14 mouse cellular contexts compared by ENCODE assay signal in the genomic region with DNA sequence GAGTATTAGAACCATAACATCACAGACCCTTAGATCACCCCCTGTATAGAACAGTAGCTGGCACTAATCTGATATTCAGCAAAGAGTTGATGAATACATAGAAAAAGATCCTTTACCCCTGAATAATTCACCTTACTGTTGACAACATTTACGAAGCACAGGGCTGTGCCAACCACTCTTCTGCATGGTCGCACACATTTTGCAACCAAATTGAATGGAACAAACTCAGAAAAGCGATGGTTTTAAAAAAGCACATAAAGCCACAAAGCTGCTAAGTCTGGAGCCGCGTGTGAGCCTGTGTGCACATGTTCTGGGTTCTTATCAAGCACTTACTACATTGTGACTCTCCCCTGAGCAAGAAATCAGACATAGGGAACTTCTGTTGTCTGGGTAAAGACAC.
DNase-seq lines count a peak whose midpoint lies in the region; ATAC-seq and TF ChIP-seq lines count a peak whose summit lies in the region.
"Had no signal": no experiment of that assay in that cellular context is flagged by ENCODE, and none has a peak within 500 bp of the region (broad histone marks: within the 10 kb centered on the region; RNA-seq: fewer than 3 reads in every experiment).

No protein-coding gene starts in this region.

- WGBS in heart, embryonic 11.5 days (ENCODE audit: insufficient replicate concordance), result 80% methylated on average over 5 of the region's 5 CpGs
- 62% methylated on average over 5 of the region's 5 CpGs for WGBS in liver, postnatal 0 days (ENCODE audit: insufficient replicate concordance)

- intact Hi-C loops in left cerebral cortex, postnatal 25 days (cut with DNase I), result no loop called here

- 0 out of 2 replicates have a peak, but pooled peaks cover 5% of the 10 kb centered on the region for H3K4me1 ChIP-seq in heart, embryonic 11.5 days (ENCODE audit: control insufficient read depth, insufficient read depth, low read length)
- H3K4me1 ChIP-seq in liver, postnatal 0 days (ENCODE audit: insufficient read depth), result no peaks in the 10 kb centered on the region

- no peak overlapping the region for H3K27ac ChIP-seq in heart, embryonic 11.5 days (ENCODE audit: low read depth, low read length)
- H3K27ac ChIP-seq in liver, postnatal 0 days (ENCODE audit: low read depth), result no peak overlapping the region
- H3K27ac ChIP-seq: heart, embryonic 15.5 days; left cerebral cortex, adult 2 months; neural tube, embryonic 12.5 days had no signal

- no peaks in the 10 kb centered on the region for H3K36me3 ChIP-seq in heart, embryonic 11.5 days (ENCODE audit: control insufficient read depth, insufficient read depth, low read length)
- no peaks in the 10 kb centered on the region for H3K36me3 ChIP-seq in liver, postnatal 0 days (replicated peaks; ENCODE audit: insufficient read depth, low read length)
- H3K36me3 ChIP-seq: G1E; heart, embryonic 15.5 days; neural tube, embryonic 12.5 days had no signal

- H3K4me2 ChIP-seq in heart, embryonic 11.5 days, result no peak overlapping the region
- H3K4me2 ChIP-seq in liver, postnatal 0 days (ENCODE audit: low read depth, low read length), result no peak overlapping the region
- H3K4me2 ChIP-seq: heart, embryonic 15.5 days; neural tube, embryonic 12.5 days had no signal

- no peaks in the 10 kb centered on the region for H3K27me3 ChIP-seq in heart, embryonic 11.5 days (ENCODE audit: control insufficient read depth, insufficient read depth, low read length)
- H3K27me3 ChIP-seq in liver, postnatal 0 days (ENCODE audit: insufficient read depth, low read length), result no peaks in the 10 kb centered on the region
- H3K27me3 ChIP-seq: heart, embryonic 15.5 days; neural tube, embryonic 12.5 days had no signal

- no peak for TF ChIP-seq CTCF in liver, postnatal 0 days (IDR thresholded peaks at IDR 0.05; ENCODE audit: low read depth)

- H3K9ac ChIP-seq in heart, embryonic 11.5 days (ENCODE audit: low read depth, low read length), result no peak overlapping the region
- no peak overlapping the region for H3K9ac ChIP-seq in liver, postnatal 0 days (replicated peaks)
- H3K9ac ChIP-seq: heart, embryonic 15.5 days; neural tube, embryonic 12.5 days had no signal

- no peak for TF ChIP-seq EP300 in liver, postnatal 0 days (IDR thresholded peaks at IDR 0.05; ENCODE audit: low read depth)

- no peaks in the 10 kb centered on the region for H3K9me3 ChIP-seq in heart, embryonic 11.5 days (replicated peaks; ENCODE audit: control insufficient read depth, low read length)
- H3K9me3 ChIP-seq in liver, postnatal 0 days (ENCODE audit: low read length), result no peaks in the 10 kb centered on the region
- H3K9me3 ChIP-seq: G1E; heart, embryonic 15.5 days; neural tube, embryonic 12.5 days had no signal

- no peak for ATAC-seq in heart, embryonic 11.5 days (replicated peaks; ENCODE audit: insufficient number of reproducible peaks, low FRiP score, low TSS enrichment)
- no peak for ATAC-seq in liver, postnatal 0 days

- H3K4me3 ChIP-seq in heart, embryonic 11.5 days (ENCODE audit: low read depth, low read length), result no peak overlapping the region
- H3K4me3 ChIP-seq in liver, postnatal 0 days (ENCODE audit: low read depth, low read length), result no peak overlapping the region
- H3K4me3 ChIP-seq: heart, embryonic 15.5 days; left cerebral cortex, adult 2 months; neural tube, embryonic 12.5 days had no signal

- DNase-seq in heart, adult 11 months, result peak; percentile 63
- peak; percentile 32 to 47 for DNase-seq in spleen, postnatal 36 days (ENCODE audit: low spot score in 2 of 2)
- no peak for DNase-seq in spleen, adult 18-20 months
- DNase-seq in cerebellum, postnatal 36 days, result peak; percentile 6 to 23
- DNase-seq in left cerebral cortex, postnatal 25 days (ENCODE audit: low spot score in 2 of 2), result no peak
- DNase-seq in liver, postnatal 0 days, result no peak
- DNase-seq: kidney, adult 18-20 months; kidney, postnatal 10 days; lung, postnatal 14 days had no signal

Comparison
In these comparisons a context has a peak if more than half of its experiments do, and no peak if none do; other contexts are left out.
1. DNase-seq: peak in heart, adult 11 months (single experiment), spleen, postnatal 36 days (2 of 2) and cerebellum, postnatal 36 days (2 of 2); none in spleen, adult 18-20 months (0 of 2), left cerebral cortex, postnatal 25 days (0 of 2) and liver, postnatal 0 days (single experiment).